Mouse (Mus musculus) CH12.LX (cell line): ENCODE measurements around the gene Zfp451.

Source experiments
- CTCF ChIP-seq, 2 experiments: IDR thresholded peaks in 1 of 2; conservative IDR thresholded peaks in 1 of 2; 2 replicates each; pipeline ENCODE4 v1.5.1; 2011 to 2012; ENCODE audit warnings: low read depth in 2 of 2, low read length in 2 of 2, improper control_type of control experiment in 1 of 2, inconsistent platforms in 1 of 2, mild to moderate bottlenecking in 1 of 2, moderate library complexity in 1 of 2
- TCF12 ChIP-seq: IDR thresholded peaks from 2 replicates; pipeline ENCODE4 v1.6.1; 2014; ENCODE audit warnings: low read depth, mild to moderate bottlenecking, inconsistent platforms, low read length, improper control_type of control experiment
- USF1 ChIP-seq: IDR thresholded peaks from 2 replicates; pipeline ENCODE4 v1.6.1; 2014; ENCODE audit warnings: low read depth, mild to moderate bottlenecking, inconsistent platforms, low read length, improper control_type of control experiment
- USF2 ChIP-seq: conservative IDR thresholded peaks from 2 replicates; pipeline ENCODE4 v1.6.1; 2011; ENCODE audit warnings: low read depth, low read length, improper control_type of control experiment
- ZNF384 ChIP-seq: IDR thresholded peaks from 2 replicates; pipeline ENCODE4 v1.6.1; 2012; ENCODE audit warnings: low read depth, low read length, improper control_type of control experiment, inconsistent platforms

DNA sequence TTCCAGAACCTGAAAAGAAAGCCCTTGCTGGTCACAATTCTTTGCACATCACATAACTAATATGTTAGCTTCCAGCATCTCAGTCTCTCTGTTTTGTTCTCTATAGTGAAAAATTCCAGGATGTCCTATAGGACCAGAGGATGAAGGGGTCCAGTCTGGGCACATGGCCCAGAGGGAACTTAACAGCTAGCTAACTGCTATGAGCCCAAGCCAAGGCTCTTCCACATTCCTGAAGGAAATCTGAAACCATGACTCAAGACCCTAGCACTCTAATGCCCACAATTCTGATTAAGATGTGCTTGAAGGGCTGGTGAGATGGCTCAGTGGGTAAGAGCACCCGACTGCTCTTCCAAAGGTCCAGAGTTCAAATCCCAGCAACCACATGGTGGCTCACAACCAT is 96.8 kb downstream of the Zfp451 start:
- TF ChIP-seq USF2 (no peak), ZNF384 (no peak), TCF12 (no peak), CTCF (conservative IDR thresholded peaks at IDR 0.05 in 1 of 2, IDR thresholded peaks at IDR 0.05 in 1 of 2; ENCODE audit: low read depth in 2 of 2, low read length in 2 of 2) (no peak), USF1 (no peak)
